9 mouse cellular contexts compared by ENCODE assay signal in genomic region chr7:49882288-49882687, GRCm38 (mm10). TPM values are rescaled to one million over a fixed set of nuclear protein-coding genes. Genes with fewer than 3 reads are reported as not detected.
DNase-seq lines count a peak whose midpoint lies in the region; ATAC-seq lines count a peak whose summit lies in the region.
"Had no signal": no experiment of that assay in that cellular context is flagged by ENCODE, and none has a peak within 500 bp of the region (broad histone marks: within the 10 kb centered on the region; RNA-seq: fewer than 3 reads in every experiment).

No protein-coding gene starts in this region.

- peak overlapping the region in 1 of 2 experiments; percentile 44; a peak in 1 of 4 replicates for H3K27ac ChIP-seq in heart, embryonic 14.5 days (replicated peaks in 1 of 2; ENCODE audit: control insufficient read depth in 1 of 2, insufficient read depth in 1 of 2, low read depth in 2 of 2, low read length in 2 of 2)
- no peak overlapping the region for H3K27ac ChIP-seq in kidney, embryonic 16.5 days (ENCODE audit: low read length)
- H3K27ac ChIP-seq in midbrain, embryonic 14.5 days (replicated peaks; ENCODE audit: low read depth, low read length), result peak overlapping the region; percentile 82

- no peaks in the 10 kb centered on the region for H3K36me3 ChIP-seq in heart, embryonic 14.5 days (ENCODE audit: control insufficient read depth, insufficient read depth, low read length)
- H3K36me3 ChIP-seq in kidney, embryonic 16.5 days (ENCODE audit: insufficient read depth, low read length), result no peaks in the 10 kb centered on the region
- no peaks in the 10 kb centered on the region for H3K36me3 ChIP-seq in midbrain, embryonic 14.5 days (ENCODE audit: control insufficient read depth, insufficient read depth, low read length)

- H3K4me1 ChIP-seq in heart, embryonic 14.5 days (ENCODE audit: control insufficient read depth in 2 of 2, insufficient read depth in 2 of 2, low read length in 2 of 2), result peaks cover 9 to 12% of the 10 kb centered on the region in 2 experiments
- H3K4me1 ChIP-seq in kidney, embryonic 16.5 days (ENCODE audit: insufficient read depth, low read length), result peaks cover 15% of the 10 kb centered on the region
- peaks cover 23% of the 10 kb centered on the region for H3K4me1 ChIP-seq in midbrain, embryonic 14.5 days (ENCODE audit: control insufficient read depth, insufficient read depth, low read length)

- intact Hi-C loops in left cerebral cortex, postnatal 25 days (cut with DNase I), result no loop called here

- no peak overlapping the region for H3K9ac ChIP-seq in heart, embryonic 14.5 days (ENCODE audit: low read length)
- H3K9ac ChIP-seq in kidney, embryonic 16.5 days (replicated peaks; ENCODE audit: low read length), result no peak overlapping the region
- 0 out of 2 replicates have a peak overlapping the region, but pooled peaks have one; percentile 2 for H3K9ac ChIP-seq in midbrain, embryonic 14.5 days (replicated peaks; ENCODE audit: low read length)

- no peaks in the 10 kb centered on the region for H3K9me3 ChIP-seq in heart, embryonic 14.5 days (ENCODE audit: control insufficient read depth, low read length)
- H3K9me3 ChIP-seq in kidney, embryonic 16.5 days (ENCODE audit: low read length), result no peaks in the 10 kb centered on the region
- no peaks in the 10 kb centered on the region for H3K9me3 ChIP-seq in midbrain, embryonic 14.5 days (ENCODE audit: control insufficient read depth, low read length)

- H3K27me3 ChIP-seq in heart, embryonic 14.5 days (ENCODE audit: control insufficient read depth, insufficient read depth, low read length), result no peaks in the 10 kb centered on the region
- no peaks in the 10 kb centered on the region for H3K27me3 ChIP-seq in kidney, embryonic 16.5 days (ENCODE audit: insufficient read depth, low read length)
- H3K27me3 ChIP-seq in midbrain, embryonic 14.5 days (ENCODE audit: control insufficient read depth, insufficient read depth, low read length), result no peaks in the 10 kb centered on the region

- 0 out of 2 replicates have a peak, but pooled peaks have one; percentile 13 for ATAC-seq in heart, embryonic 14.5 days (ENCODE audit: insufficient number of reproducible peaks, insufficient read depth, low FRiP score, low read depth)
- peak; percentile 48 for ATAC-seq in kidney, embryonic 16.5 days (ENCODE audit: low FRiP score, low TSS enrichment)
- no peak for ATAC-seq in midbrain, embryonic 14.5 days (ENCODE audit: low FRiP score, low TSS enrichment)

- WGBS in heart, embryonic 14.5 days, result 9% methylated on average over 4 of the region's 4 CpGs
- 15% methylated on average over 4 of the region's 4 CpGs for WGBS in kidney, embryonic 16.5 days
- 33% methylated on average over 4 of the region's 4 CpGs for WGBS in midbrain, embryonic 14.5 days

- no peak for DNase-seq in heart, adult 9 months (ENCODE audit: low spot score in 2 of 2)
- DNase-seq in adrenal gland, postnatal 36 days, result peak; percentile 20 to 50
- peak; percentile 63 for DNase-seq in midbrain, embryonic 14.5 days
- DNase-seq in left cerebral cortex, postnatal 25 days (ENCODE audit: low spot score in 2 of 2), result no peak
- DNase-seq in frontal cortex, postnatal 10 days (ENCODE audit: low spot score in 2 of 2), result no peak
- DNase-seq in layer of hippocampus, postnatal 14 days (ENCODE audit: low spot score in 2 of 2), result no peak

- no peak overlapping the region; a peak in 1 of 4 replicates for H3K4me3 ChIP-seq in heart, embryonic 14.5 days (ENCODE audit: control insufficient read depth in 1 of 2, insufficient read depth in 1 of 2, low read depth in 1 of 2, low read length in 2 of 2)
- no peak overlapping the region for H3K4me3 ChIP-seq in kidney, embryonic 16.5 days (ENCODE audit: low read length)
- no peak overlapping the region for H3K4me3 ChIP-seq in midbrain, embryonic 14.5 days (replicated peaks; ENCODE audit: low read depth, low read length)

- peak overlapping the region; percentile 55 for H3K4me2 ChIP-seq in heart, embryonic 14.5 days (ENCODE audit: low read length)
- no peak overlapping the region for H3K4me2 ChIP-seq in kidney, embryonic 16.5 days (replicated peaks; ENCODE audit: low read depth, low read length)
- H3K4me2 ChIP-seq in midbrain, embryonic 14.5 days (ENCODE audit: low read length), result peak overlapping the region; percentile 24

RNA-seq across cellular contexts. Expression of gene Slc6a5, which starts 27.7 kb away (rescaled TPM):
- polyA plus RNA-seq in heart, embryonic 14.5 days (2014; fragmentation: Nextera tagmentation; extraction: Ambion mirVana), result not detected in 2 replicates
- 1 to 10 TPM; 1.1 to 1.6 TPM for total RNA-seq in adrenal gland, postnatal 36 days (2021)
- 0.05 TPM in 1 of 2 replicates, not detected in the other for polyA plus RNA-seq in kidney, embryonic 16.5 days (2015; fragmentation: Nextera tagmentation; extraction: Ambion mirVana)
- polyA plus RNA-seq in midbrain, embryonic 14.5 days (2014; fragmentation: Nextera tagmentation; extraction: Ambion mirVana), result 0.34 and 0.46 TPM in 2 replicates
- under 1 TPM; 0.07 TPM for total RNA-seq in left cerebral cortex, postnatal 25 days (2021)
- under 1 TPM; 0.12 to 0.14 TPM for total RNA-seq in layer of hippocampus, postnatal 14 days (2021)
- total RNA-seq: heart, postnatal 14 days had no signal

Comparison
In these comparisons a context has a peak if more than half of its experiments do, and no peak if none do; other contexts are left out.
1. DNase-seq: peak in adrenal gland, postnatal 36 days (2 of 2) and midbrain, embryonic 14.5 days (single experiment); none in heart, adult 9 months (0 of 2), left cerebral cortex, postnatal 25 days (0 of 2), frontal cortex, postnatal 10 days (0 of 2) and layer of hippocampus, postnatal 14 days (0 of 2).